Mouse (Mus musculus): ENCODE data around the gene Mapk7. TPM values are rescaled to one million over a fixed set of nuclear protein-coding genes. Genes with fewer than 3 reads are reported as not detected.

Mapk7 gene
- total RNA-seq, 2 experiments from 2014 or later = 15.7 to 16.5 TPM

DNA sequence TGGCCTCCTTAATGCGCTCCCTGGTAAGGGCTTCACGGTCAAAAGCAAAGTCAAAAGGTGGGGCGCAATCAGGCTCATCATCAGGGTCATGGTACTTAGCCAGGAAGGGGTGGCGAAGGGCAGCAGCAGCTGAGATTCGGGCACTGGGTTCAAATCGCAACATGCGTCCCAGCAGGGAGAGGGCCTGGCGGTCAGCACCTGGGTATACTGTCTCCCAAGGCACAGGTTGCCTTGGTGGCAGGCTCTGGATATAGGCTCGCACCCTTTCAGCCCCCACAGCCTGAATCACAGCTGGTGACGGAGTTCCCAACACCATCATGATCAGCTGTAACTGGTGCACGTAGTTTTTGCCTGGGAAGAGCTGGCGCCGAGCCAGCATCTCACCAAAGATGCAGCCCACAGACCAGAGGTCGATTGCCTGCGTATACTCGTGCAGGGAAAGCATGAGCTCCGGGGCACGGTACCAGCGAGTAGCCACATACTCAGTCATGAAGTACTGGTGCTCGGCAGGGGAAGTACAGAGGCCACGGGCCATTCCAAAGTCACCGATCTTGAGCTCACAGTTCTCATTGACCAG lies 3.2 kb downstream of the Mapk7 start:
- DNase-seq = no peak

GRCm38 (mm10) chr11:61489874-61490273 lies 4.3 kb downstream of the Mapk7 start:
- DNase-seq = no peak

DNA sequence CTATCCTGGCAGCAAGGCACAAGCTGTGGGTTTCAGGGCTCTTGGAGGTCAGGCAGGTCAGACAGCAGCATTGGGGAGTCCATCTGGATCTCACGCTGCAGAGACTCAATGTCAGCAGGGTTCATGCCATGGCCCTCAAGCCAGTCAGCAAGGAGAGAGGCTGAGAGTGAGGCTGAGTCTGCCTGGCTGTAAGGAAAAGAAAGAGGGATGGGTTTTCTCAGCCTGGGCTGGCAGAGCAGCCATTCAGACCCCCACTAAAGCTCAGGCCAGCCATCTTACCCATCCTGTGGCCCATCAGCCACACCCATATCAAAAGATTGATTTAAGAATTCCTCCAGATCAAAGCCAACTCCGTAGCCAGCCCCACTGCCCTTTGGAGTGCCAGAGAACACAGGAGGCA lies 5.1 kb downstream of the Mapk7 start:
- DNase-seq = no peak

DNA sequence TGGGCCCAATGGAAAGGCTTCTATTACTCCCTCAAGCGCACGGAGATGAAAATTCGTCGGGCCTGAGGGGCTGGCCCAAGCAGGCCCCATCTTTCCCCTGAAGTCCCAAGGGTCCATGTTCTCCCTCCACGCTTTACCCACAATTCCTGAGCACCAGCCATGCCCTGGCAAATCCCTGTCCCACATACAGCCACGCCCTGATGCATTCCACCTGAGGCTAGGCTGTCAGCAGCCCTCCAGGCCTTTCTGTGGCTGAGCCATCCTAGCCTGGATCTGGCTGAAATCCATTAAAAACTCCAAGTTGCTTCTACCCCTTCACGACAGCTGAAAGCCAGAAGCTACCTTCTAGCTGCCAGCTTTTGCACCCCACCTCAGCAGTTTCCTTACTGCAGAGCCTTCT lies 6.3 kb downstream of the Mapk7 start:
- no peak for DNase-seq

DNA sequence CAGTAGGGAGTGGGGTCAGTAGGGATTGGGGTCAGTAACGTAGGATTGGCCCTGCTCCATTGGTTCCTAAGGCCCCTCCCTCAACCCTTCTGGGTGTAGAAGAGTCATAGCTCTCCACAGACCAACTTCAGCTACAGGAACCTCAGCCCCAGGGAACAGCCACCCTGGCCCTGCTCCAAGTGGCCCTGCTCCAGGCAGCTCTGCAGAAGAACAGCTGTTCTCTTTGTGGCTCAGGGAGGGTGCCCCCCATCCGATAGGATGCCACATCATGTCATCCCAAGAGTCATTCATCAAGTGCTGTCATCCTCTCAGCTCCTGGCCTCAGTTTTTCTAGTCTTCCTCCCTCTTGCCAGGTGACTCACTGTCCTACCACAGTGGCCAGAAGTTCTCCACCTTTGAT lies 6.8 kb downstream of the Mapk7 start:
- DNase-seq = peak; percentile 79

- no peak for DNase-seq
Observed at GRCm38 (mm10) chr11:61486458-61487219, 7.6 kb downstream of the Mapk7 start.

GRCm38 (mm10) chr11:61485541-61486457 lies 8.4 kb downstream of the Mapk7 start:
- DNase-seq = no peak

DNA sequence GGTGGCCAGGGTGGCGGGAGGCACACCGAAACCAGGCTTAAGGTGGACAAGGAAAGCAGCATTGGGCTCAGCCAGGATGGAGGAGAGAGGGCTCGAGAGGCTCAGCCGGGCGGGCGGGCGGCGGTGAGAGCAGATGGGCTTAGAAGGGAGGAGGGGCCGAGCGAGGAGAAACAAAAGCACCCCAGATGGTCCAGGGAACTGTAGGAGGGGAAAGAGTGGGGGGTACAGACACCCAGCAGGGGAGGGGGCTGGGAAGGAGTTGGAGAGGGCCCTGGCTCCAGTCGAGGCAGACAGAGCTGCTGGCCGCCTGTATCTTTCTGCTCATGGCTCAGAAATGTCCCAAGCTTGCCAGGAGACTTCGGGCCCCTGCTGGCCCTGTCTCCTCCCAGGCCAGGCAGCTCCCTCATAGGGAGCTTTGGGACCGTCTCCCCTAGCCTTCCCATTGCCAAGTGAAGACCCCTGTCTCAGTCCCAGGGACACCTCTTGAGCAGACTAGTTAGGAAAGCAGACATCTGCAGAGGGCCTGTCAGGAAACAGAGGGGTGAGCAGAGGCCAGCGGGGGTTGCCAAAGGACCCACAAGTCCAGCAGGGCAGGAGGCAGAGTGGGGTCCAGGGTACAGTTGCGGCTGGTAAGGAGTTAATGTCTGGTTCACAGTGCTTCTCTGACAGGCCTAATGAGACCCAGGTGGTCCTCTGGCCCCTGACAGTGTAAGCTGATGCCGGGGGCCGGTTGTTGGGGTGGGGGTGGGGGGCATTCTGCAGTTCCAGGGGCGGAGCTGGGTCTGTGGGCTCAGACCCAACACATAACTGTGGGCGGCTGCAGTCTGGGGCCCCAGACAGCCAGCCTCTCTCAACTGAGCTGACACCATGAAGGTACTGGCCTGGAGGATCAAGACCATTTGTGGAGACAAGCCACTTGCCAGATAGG lies 9.3 kb downstream of the Mapk7 start, which contains the start of gene Mfap4:
Mfap4 (plus strand) TSS at position 819 of the 928 bp plus-strand sequence.
- no peak for DNase-seq

- no peak for DNase-seq
Observed at GRCm38 (mm10) chr11:61484256-61484612, 10.0 kb downstream of the Mapk7 start.

GRCm38 (mm10) chr11:61483226-61483845 lies 10.9 kb downstream of the Mapk7 start:
- DNase-seq = no peak

- DNase-seq = no peak
Observed at GRCm38 (mm10) chr11:61481239-61482090, 12.7 kb downstream of the Mapk7 start.

GRCm38 (mm10) chr11:61478788-61479187 lies 15.4 kb downstream of the Mapk7 start:
- DNase-seq = no peak

GRCm38 (mm10) chr11:61477566-61478508 lies 16.4 kb downstream of the Mapk7 start:
- DNase-seq = no peak

DNA sequence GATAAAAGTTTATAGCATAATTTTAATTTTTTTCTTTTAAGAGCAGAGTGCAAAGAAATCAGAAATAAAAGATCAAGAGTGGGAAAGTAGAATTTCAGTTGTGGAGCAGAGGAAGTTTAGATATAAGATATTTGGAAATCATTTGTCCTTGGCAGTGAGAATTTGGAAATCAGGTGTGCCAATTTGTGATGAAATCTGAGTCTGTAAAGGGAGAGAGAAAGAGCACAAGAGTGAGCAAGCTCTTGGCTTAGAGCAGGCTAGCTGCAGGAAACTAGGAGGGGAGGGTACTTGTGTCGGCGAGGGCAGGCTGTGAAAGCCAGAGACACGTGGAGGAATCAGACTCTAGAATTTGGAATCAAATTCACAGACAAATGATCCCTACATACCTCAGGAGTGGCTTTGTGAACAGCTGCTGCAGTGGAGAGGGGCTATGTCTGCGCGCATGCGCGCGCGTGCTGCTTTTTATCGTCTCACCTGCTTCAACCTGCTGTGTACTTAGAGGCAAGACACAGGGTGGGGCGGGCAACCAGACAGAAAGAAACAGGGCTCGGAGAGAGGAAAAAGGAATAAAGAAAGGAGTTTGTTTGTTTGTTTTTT lies 17.3 kb downstream of the Mapk7 start:
- DNase-seq = no peak

- DNase-seq = no peak
Observed at GRCm38 (mm10) chr11:61473630-61474029, 20.6 kb downstream of the Mapk7 start.

- DNase-seq = no peak
Observed at GRCm38 (mm10) chr11:61470880-61471279, 23.3 kb downstream of the Mapk7 start.

DNA sequence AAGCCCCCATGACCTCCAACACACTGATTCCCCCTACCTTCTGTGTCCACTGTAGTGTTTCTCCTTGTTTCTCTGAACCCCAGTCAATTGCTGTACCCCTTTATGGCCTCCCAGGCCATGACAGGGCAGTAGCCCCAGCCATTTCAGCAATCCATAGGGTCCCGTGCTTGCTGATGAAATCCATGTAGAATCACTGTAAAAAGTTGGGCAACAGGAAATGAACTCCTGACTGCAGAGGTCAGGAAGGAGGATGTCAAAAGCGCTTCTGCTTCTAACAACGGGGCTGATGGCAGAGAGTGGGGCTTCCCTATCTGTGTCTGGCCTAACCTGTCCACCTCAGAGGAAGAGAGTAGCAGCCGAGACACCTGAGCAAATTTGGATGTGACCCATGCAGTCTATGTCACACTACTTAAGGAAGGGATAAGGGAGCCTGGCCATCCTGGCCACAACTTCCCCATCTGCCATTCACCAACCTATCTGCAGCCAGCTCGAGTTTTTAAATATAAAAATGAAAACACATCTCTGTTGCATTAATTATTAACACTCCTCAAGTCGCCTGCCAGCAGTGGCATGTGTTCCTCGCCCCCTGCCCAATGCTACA lies 24.8 kb downstream of the Mapk7 start:
- no peak for DNase-seq

DNA sequence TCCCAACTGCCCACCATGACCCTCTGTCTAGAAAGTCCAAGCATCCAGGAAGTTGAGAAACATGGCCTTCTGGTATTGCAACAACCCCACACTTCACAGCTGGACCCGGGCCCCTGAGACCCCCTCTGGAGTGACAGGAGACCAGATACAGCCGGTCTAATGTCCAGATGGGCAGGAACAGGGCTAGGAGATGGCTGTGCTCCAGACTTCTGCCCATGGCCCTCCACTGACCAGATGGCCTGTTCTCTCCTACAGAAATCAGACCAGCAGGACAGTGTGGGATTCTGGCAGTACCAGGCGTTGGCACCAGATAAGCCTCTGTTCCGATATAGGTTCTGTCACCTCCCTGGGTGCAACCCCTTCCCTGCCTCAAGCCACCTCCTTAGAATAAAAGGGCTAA lies 25.7 kb downstream of the Mapk7 start:
- no peak for DNase-seq

All from adrenal gland, postnatal 10 days (tissue).